Mouse (Mus musculus) intestine, postnatal 0 days (tissue): Measurements from ENCODE around the gene Calm2. TPM values are rescaled to one million over a fixed set of nuclear protein-coding genes. Genes with fewer than 3 reads are reported as not detected.

Experiments used
- ATAC-seq: fragments of 200-750 bp; cut with Nextera tagmentation; 2 replicates; pipeline ENCODE4 v1.8.0; 2017; ENCODE audit warnings: mild to moderate bottlenecking, moderate TSS enrichment, moderate library complexity
- H3K27ac ChIP-seq: fragments of 300-500 bp; sonication (generic); 2 replicates; pipeline ENCODE4 v1.5.1; 2014; ENCODE audit warnings: mild to moderate bottlenecking, low read depth, low read length, moderate library complexity
- H3K27me3 ChIP-seq: fragments of 300-500 bp; sonication (generic); replicated peaks from 2 replicates; pipeline ENCODE4 v1.6.1; 2014; ENCODE audit warnings: low read length, mixed read lengths; ENCODE audit not compliant: control insufficient read depth, insufficient read depth
- H3K36me3 ChIP-seq: fragments of 300-500 bp; sonication (generic); 2 replicates; pipeline ENCODE4 v1.6.1; 2014; ENCODE audit warnings: mild to moderate bottlenecking, moderate library complexity; ENCODE audit not compliant: control insufficient read depth, insufficient read depth
- H3K4me1 ChIP-seq: fragments of 300-500 bp; sonication (generic); replicated peaks from 2 replicates; pipeline ENCODE4 v1.6.1; 2014; ENCODE audit warnings: antibody characterized with exemption, low read length, mixed read lengths; ENCODE audit not compliant: control insufficient read depth, insufficient read depth
- H3K4me2 ChIP-seq: fragments of 300-500 bp; sonication (generic); replicated peaks from 2 replicates; pipeline ENCODE4 v1.6.1; 2014; ENCODE audit warnings: low read depth, mild to moderate bottlenecking, moderate library complexity
- H3K4me3 ChIP-seq: fragments of 300-500 bp; sonication (generic); 2 replicates; pipeline ENCODE4 v1.5.1; 2014; ENCODE audit warnings: low read depth, low read length
- H3K9ac ChIP-seq: fragments of 300-500 bp; sonication (generic); 2 replicates; pipeline ENCODE4 v1.6.1; 2014; ENCODE audit warnings: mild to moderate bottlenecking, low read depth, low read length
- H3K9me3 ChIP-seq: fragments of 300-500 bp; sonication (generic); 2 replicates; pipeline ENCODE4 v1.6.1; 2016; ENCODE audit warnings: mixed run types; ENCODE audit not compliant: control insufficient read depth
- CTCF ChIP-seq: sonication (generic); IDR thresholded peaks from 2 replicates; pipeline ENCODE4 v1.5.1; 2016; ENCODE audit warnings: low read depth, mild to moderate bottlenecking, control low read depth, antibody characterized with exemption, moderate library complexity
- WGBS: fragments of 180-500 bp; shearing (Covaris S2); extraction: QIAGEN DNeasy Blood & Tissue Kit; methylation state at CpG from one replicate; pipeline ENCODE4 v1.1.7; 2014; 5-methylcytosine and 5-hydroxymethylcytosine counted together
- polyA plus RNA-seq: library from polyadenylated mRNA; unstranded; fragments of >200 nt; fragmentation: Nextera tagmentation; extraction: Ambion mirVana; gene quantifications from 2 replicates; pipeline ENCODE4 v1.2.1, GENCODE M21; 2015

The Calm2 gene
- polyA plus RNA-seq, 1 experiment from 2014 or later = 774 TPM

GRCm38 (mm10) chr17:87454121-87454520 lies 7.4 kb upstream of the Calm2 start:
- no peak overlapping the region for H3K4me3 ChIP-seq
- WGBS = 78% methylated on average over 3 of the region's 3 CpGs
- H3K4me1 ChIP-seq = no peaks in the 10 kb centered on the region
- H3K9me3 ChIP-seq = no peaks in the 10 kb centered on the region
- TF ChIP-seq CTCF = no peak
- ATAC-seq = no peak
- no peak overlapping the region for H3K9ac ChIP-seq
- no peak overlapping the region for H3K4me2 ChIP-seq
- H3K27ac ChIP-seq = no peak overlapping the region
- no peaks in the 10 kb centered on the region for H3K27me3 ChIP-seq
- no peaks in the 10 kb centered on the region for H3K36me3 ChIP-seq

- no peak for ATAC-seq
- WGBS = 87% methylated on average over 7 of the region's 7 CpGs
- Histone ChIP-seq H3K36me3 (no peaks in the 10 kb centered on the region), H3K9ac (no peak overlapping the region), H3K4me3 (no peak overlapping the region), H3K4me2 (no peak overlapping the region), H3K9me3 (no peaks in the 10 kb centered on the region), H3K27ac (no peak overlapping the region), H3K27me3 (no peaks in the 10 kb centered on the region), H3K4me1 (no peaks in the 10 kb centered on the region)
- TF ChIP-seq CTCF = no peak
Observed at GRCm38 (mm10) chr17:87453336-87453735, 6.6 kb upstream of the Calm2 start.

DNA sequence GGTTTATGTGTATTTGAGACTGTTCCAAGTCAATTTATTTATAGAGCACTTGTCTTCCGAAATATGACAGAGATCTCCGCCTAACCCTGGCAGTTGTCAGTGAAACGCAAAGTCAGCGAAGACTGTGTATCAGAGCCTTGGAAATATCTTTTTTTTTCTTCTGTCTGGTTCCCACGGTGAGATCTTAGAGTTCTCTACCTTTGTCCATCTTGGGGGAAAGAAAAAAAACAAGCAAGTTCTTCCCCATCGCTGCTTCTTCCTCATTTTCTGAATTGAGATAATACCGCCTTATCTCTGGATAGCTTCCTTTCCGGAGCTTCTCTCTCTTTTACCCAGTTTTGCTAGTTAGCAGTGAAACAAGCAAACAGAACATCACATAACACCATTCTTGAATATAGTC lies 2.1 kb upstream of the Calm2 start:
- Histone ChIP-seq H3K27me3 (no peaks in the 10 kb centered on the region), H3K27ac (no peak overlapping the region), H3K9ac (no peak overlapping the region), H3K4me3 (no peak overlapping the region), H3K36me3 (no peaks in the 10 kb centered on the region), H3K4me2 (no peak overlapping the region), H3K4me1 (0 out of 2 replicates have a peak, but pooled peaks cover 6% of the 10 kb centered on the region), H3K9me3 (no peaks in the 10 kb centered on the region)
- no peak for ATAC-seq
- no peak for TF ChIP-seq CTCF
- 80% methylated on average over 8 of the region's 8 CpGs for WGBS

DNA sequence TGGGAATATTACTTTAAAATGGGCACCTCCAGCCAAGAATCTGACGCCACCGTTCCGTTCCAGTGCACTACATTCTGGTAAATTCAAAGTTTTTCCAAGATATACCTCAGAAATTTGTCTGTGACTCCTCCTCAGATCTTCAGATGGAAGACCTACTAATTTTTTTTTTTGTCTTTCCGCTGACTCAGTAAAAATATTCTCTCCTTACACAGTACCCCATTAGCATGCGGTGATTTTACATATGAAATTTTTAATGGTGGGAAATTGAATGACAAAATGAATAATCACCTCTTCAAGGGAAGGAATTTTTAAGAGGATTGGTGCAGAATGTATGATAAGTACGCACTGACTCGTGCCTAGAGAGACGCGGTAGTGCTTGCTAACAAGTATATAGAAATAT lies 1.6 kb upstream of the Calm2 start:
- TF ChIP-seq CTCF = no peak
- ATAC-seq = no peak
- WGBS = 92% methylated on average over 9 of the region's 9 CpGs

GRCm38 (mm10) chr17:87447612-87448200 lies 971 bp upstream of the Calm2 start:
- H3K27me3 ChIP-seq = no peaks in the 10 kb centered on the region
- no peaks in the 10 kb centered on the region for H3K9me3 ChIP-seq
- peak overlapping the region; percentile 17; the same call in 1 of the 2 replicates for H3K27ac ChIP-seq
- H3K4me3 ChIP-seq = peak overlapping the region; percentile 99
- no peak for ATAC-seq
- 0 out of 2 replicates have a peak, but pooled peaks cover 8% of the 10 kb centered on the region for H3K4me1 ChIP-seq
- peak overlapping the region; percentile 97 for H3K9ac ChIP-seq
- TF ChIP-seq CTCF = no peak
- peak overlapping the region; percentile 72 for H3K4me2 ChIP-seq
- WGBS = 60% methylated on average over 12 of the region's 12 CpGs
- no peaks in the 10 kb centered on the region for H3K36me3 ChIP-seq

More for the DNA sequence above, 1.6 kb upstream of the Calm2 start:
- H3K4me3 ChIP-seq = no peak overlapping the region
- no peak overlapping the region for H3K27ac ChIP-seq
- no peaks in the 10 kb centered on the region for H3K9me3 ChIP-seq
- H3K4me2 ChIP-seq = no peak overlapping the region
- H3K27me3 ChIP-seq = no peaks in the 10 kb centered on the region
- no peak overlapping the region for H3K9ac ChIP-seq
- no peaks in the 10 kb centered on the region for H3K36me3 ChIP-seq
- 0 out of 2 replicates have a peak, but pooled peaks cover 6% of the 10 kb centered on the region for H3K4me1 ChIP-seq

- no peaks in the 10 kb centered on the region for H3K27me3 ChIP-seq
- H3K4me1 ChIP-seq = 0 out of 2 replicates have a peak, but pooled peaks cover 10% of the 10 kb centered on the region
- no peaks in the 10 kb centered on the region for H3K9me3 ChIP-seq
- H3K4me3 ChIP-seq = peak overlapping the region; percentile 99
- H3K27ac ChIP-seq = peak overlapping the region; percentile 95
- no peaks in the 10 kb centered on the region for H3K36me3 ChIP-seq
- no peak for TF ChIP-seq CTCF
- peak overlapping the region; percentile 97 for H3K9ac ChIP-seq
- ATAC-seq = peak; percentile 52
- peak overlapping the region; percentile 72 for H3K4me2 ChIP-seq
- WGBS = 3% methylated on average over 56 of the region's 86 CpGs
Observed at GRCm38 (mm10) chr17:87445917-87446766, 593 bp downstream of the Calm2 start.
